Mouse (Mus musculus): Measurements from ENCODE around the gene Nrxn1. TPM values are rescaled to one million over a fixed set of nuclear protein-coding genes. Genes with fewer than 3 reads are reported as not detected.

Nrxn1 gene
- polyA plus RNA-seq, 1 experiment from 2014 or later = 0.31 TPM

DNA sequence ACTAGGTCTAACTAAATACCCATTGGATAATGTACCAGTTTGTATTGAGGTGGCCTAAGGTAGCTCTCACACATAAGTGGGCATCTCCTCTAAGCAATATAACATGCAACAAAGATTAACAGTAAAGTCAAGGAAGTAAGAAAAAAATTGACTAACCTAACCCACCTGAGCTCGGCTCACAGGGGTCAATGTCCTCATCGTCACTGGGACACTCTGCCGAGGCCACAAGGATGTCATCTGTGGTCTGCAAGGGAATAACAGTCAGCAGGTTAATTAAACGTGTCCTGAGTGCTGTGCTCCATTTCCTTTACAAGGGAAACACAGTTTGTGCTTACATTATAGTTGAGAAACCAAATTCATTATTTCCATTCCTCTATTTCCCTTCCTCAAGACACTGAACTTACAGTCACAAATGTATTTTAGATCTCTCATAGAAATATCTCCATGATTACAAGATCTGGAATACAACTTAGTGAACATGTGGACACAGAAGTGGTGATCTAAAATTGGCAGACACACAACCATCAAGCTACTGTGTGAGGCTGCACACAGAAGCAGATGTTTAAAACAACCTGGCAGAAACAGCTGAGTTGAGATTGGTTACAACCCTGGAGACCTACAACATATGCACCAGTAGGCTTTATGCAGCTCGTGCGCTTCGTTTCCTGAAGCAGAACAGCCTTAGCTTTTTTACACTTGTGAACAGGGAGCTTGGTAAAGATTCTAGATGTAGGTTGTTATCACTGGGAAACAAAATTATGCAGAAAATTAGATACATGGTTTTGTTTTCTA lies 1033.4 kb downstream of the Nrxn1 start:
- 63% methylated on average over 7 of the region's 7 CpGs for WGBS (ENCODE audit: insufficient replicate concordance)
- Histone ChIP-seq H3K9ac (no peak overlapping the region), H3K36me3 (replicated peaks) (no peaks in the 10 kb centered on the region), H3K27ac (replicated peaks) (no peak overlapping the region), H3K4me3 (replicated peaks) (no peak overlapping the region), H3K27me3 (no peaks in the 10 kb centered on the region), H3K9me3 (replicated peaks) (no peaks in the 10 kb centered on the region), H3K4me2 (no peak overlapping the region), H3K4me1 (replicated peaks) (no peaks in the 10 kb centered on the region)
- ATAC-seq (ENCODE audit: insufficient read depth) = no peak

DNA sequence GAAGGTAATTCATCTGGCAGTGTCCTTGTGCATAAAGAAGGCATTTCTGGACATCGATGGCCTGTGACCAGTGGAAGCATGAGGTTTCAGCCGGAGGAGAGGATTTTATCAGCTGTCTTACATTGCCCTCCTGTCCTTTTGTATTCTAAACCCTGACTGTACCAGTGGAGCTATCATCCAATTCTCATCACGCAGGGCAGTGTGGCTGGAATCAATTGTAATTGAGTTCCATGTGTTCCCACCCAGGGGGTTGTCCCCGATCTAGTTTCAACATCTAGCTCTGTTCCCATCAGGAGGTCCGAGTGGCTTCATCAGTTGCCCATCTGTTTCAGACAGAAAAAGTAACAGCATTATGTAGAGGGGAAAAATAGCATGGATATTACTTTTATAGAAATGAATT lies 1038.6 kb downstream of the Nrxn1 start:
- no peak overlapping the region for H3K9ac ChIP-seq
- H3K9me3 ChIP-seq (replicated peaks) = no peaks in the 10 kb centered on the region
- H3K36me3 ChIP-seq (replicated peaks) = no peaks in the 10 kb centered on the region
- no peak for ATAC-seq (ENCODE audit: insufficient read depth)
- no peak overlapping the region for H3K4me2 ChIP-seq
- H3K4me1 ChIP-seq (replicated peaks) = no peaks in the 10 kb centered on the region
- no peaks in the 10 kb centered on the region for H3K27me3 ChIP-seq
- no peak overlapping the region for H3K27ac ChIP-seq (replicated peaks)
- 57% methylated on average over 5 of the region's 5 CpGs for WGBS (ENCODE audit: insufficient replicate concordance)
- H3K4me3 ChIP-seq (replicated peaks) = no peak overlapping the region

DNA sequence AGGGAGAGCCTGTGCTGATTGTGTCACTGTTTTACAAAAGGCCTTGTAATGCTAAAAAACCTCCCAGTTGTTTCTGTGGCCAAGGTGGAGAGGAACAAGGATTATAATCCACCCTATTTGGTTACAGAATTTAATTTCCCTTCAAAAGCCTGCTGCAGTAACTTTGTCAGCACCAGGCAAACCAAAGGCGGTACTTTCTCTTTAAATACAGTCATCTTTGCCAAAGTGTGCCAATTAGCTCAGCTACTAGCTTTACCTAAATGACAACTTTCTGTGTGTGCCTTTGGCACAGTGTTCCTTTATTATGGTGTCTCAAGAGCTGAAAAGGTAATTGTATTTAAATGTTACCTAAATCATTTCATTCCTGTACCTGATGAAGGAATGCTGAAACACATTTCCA lies 1053.6 kb downstream of the Nrxn1 start:
- Histone ChIP-seq H3K4me1 (replicated peaks) (no peaks in the 10 kb centered on the region), H3K36me3 (replicated peaks) (no peaks in the 10 kb centered on the region), H3K27ac (replicated peaks) (no peak overlapping the region), H3K4me2 (no peak overlapping the region), H3K27me3 (no peaks in the 10 kb centered on the region), H3K4me3 (replicated peaks) (no peak overlapping the region), H3K9me3 (replicated peaks) (no peaks in the 10 kb centered on the region), H3K9ac (no peak overlapping the region)
- ATAC-seq (ENCODE audit: insufficient read depth) = no peak
- WGBS (ENCODE audit: insufficient replicate concordance) = 39% methylated on average over 1 of the region's 1 CpGs

DNA sequence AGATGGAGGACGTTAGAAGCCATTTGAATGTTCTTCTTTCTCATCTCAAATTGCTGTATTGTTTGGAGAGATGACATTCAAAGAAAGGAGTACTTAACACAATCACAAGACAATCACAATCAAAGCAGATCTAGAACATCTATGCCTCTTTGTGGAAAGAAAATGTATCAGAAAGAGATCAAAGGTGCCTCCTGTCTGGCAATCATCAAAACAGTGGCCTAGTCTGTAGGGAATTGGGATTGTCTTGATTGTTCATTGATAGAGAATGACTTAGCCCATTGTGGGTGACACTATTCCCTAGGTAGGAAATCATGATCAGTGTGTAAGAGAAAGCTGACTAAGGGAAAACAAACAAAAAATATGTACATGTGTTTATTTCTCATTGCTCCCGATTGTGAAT lies 1060.5 kb downstream of the Nrxn1 start:
- Histone ChIP-seq H3K27me3 (no peaks in the 10 kb centered on the region), H3K4me3 (replicated peaks) (no peak overlapping the region), H3K9me3 (replicated peaks) (no peaks in the 10 kb centered on the region), H3K27ac (replicated peaks) (no peak overlapping the region), H3K4me2 (no peak overlapping the region), H3K9ac (no peak overlapping the region), H3K4me1 (replicated peaks) (no peaks in the 10 kb centered on the region), H3K36me3 (replicated peaks) (no peaks in the 10 kb centered on the region)
- ATAC-seq (ENCODE audit: insufficient read depth) = no peak
- 65% methylated on average over 2 of the region's 2 CpGs for WGBS (ENCODE audit: insufficient replicate concordance)

DNA sequence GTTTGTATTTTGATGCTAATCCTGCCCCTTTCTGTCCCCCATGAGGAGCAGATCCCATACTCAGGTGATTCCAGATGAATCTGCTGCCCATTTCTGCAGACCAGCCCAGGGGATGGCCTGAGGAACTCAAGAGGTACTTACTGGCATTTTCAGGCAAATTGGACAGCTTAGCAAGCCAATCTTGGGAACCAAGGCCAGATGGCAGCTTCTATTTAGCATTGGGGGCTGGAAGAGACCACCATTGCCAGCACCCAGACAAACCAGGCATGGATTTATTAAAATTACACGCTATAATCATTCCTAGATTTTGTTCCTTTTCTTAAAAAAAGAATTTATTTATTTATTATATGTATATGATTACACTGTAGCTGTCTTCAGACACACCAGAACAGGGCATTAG lies 1076.2 kb downstream of the Nrxn1 start:
- Histone ChIP-seq H3K4me2 (no peak overlapping the region), H3K9me3 (replicated peaks) (no peaks in the 10 kb centered on the region), H3K9ac (no peak overlapping the region), H3K36me3 (replicated peaks) (no peaks in the 10 kb centered on the region), H3K4me1 (replicated peaks) (no peaks in the 10 kb centered on the region), H3K27me3 (no peaks in the 10 kb centered on the region), H3K27ac (replicated peaks) (no peak overlapping the region), H3K4me3 (replicated peaks) (no peak overlapping the region)
- WGBS (ENCODE audit: insufficient replicate concordance) = 31% methylated on average over 1 of the region's 1 CpGs
- no peak for ATAC-seq (ENCODE audit: insufficient read depth)

DNA sequence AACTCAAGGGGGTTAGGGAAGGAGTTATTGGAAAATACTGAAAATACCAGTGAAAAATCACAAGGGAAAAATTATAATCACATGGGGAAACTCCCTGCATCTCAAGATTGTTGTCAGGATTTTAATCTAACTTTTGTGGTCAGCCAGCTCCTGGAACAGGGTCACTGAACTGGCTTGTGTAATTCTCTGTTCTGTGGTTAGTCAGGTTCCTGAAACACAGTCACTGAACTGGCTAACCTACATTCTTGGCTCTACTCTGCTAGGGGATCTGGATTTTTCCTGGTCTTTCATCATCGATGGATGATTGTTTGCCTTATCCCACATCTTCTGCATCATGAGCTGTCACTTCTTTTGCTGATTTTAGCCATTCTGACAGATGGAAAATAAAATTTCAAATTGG lies 1081.1 kb downstream of the Nrxn1 start:
- WGBS (ENCODE audit: insufficient replicate concordance) = 63% methylated on average over 1 of the region's 1 CpGs
- H3K9me3 ChIP-seq (replicated peaks) = no peaks in the 10 kb centered on the region
- ATAC-seq (ENCODE audit: insufficient read depth) = no peak
- no peak overlapping the region for H3K9ac ChIP-seq
- no peak overlapping the region for H3K4me2 ChIP-seq
- H3K4me3 ChIP-seq (replicated peaks) = no peak overlapping the region
- no peaks in the 10 kb centered on the region for H3K27me3 ChIP-seq
- no peaks in the 10 kb centered on the region for H3K4me1 ChIP-seq (replicated peaks)
- no peak overlapping the region for H3K27ac ChIP-seq (replicated peaks)
- no peaks in the 10 kb centered on the region for H3K36me3 ChIP-seq (replicated peaks)

DNA sequence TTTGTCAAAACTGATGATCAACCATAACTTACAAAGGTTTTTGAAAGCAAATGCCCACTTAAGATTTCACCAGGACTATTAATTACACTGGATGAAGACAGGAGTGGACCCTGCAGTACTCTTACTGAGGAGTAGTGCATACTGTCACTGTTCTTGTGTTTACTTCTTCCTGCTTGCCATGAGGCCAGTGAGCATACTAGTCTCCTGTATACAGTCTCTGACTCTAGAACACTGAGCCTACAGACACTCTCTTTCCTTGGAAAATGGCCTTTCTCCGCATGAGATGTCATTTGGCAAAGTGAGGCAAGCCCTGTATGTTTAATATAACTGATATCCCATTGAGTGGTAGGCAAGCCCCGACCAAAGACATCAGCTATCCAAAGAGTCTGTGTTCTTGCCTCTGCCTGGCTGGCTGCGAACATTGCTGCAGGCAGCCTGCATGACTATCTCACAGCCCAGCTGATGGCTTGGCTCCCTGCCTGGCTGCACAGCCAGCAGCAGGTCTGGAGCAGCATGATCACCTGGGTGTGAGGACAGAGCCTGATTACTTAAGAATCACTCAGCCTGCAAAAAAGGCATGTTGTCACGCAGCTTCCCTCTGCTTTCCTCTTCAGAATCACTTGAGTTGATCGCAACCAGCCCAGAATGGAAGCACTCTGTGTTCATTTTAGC lies 1085.3 kb downstream of the Nrxn1 start:
- Histone ChIP-seq H3K4me1 (replicated peaks) (no peaks in the 10 kb centered on the region), H3K4me3 (replicated peaks) (no peak overlapping the region), H3K9ac (no peak overlapping the region), H3K9me3 (replicated peaks) (no peaks in the 10 kb centered on the region), H3K27me3 (no peaks in the 10 kb centered on the region), H3K27ac (replicated peaks) (no peak overlapping the region), H3K36me3 (replicated peaks) (no peaks in the 10 kb centered on the region), H3K4me2 (no peak overlapping the region)
- ATAC-seq (ENCODE audit: insufficient read depth) = no peak
- WGBS (ENCODE audit: insufficient replicate concordance) = 43% methylated on average over 5 of the region's 5 CpGs

DNA sequence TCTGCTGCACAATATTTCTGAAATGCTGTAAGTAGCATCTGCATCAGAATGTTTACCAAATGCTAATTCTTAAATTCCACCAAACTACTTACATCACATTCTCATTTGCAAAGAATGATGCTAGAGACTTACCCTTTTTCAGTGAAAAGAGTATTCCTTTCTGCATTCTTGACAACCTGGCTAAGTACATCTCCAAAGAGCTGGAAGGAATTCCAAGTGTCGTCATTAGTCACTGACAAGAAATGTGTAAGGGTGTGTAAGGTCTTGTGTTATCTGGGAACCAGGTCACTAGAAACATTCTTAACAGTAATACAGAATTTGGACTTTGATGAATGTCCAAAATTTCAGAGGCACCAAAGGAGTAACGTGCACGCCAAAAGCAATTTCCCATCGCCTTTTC lies 1102.2 kb downstream of the Nrxn1 start:
- 68% methylated on average over 4 of the region's 4 CpGs for WGBS (ENCODE audit: insufficient replicate concordance)
- Histone ChIP-seq H3K9me3 (replicated peaks) (no peaks in the 10 kb centered on the region), H3K36me3 (replicated peaks) (no peaks in the 10 kb centered on the region), H3K27me3 (no peaks in the 10 kb centered on the region), H3K27ac (replicated peaks) (no peak overlapping the region), H3K4me1 (replicated peaks) (no peaks in the 10 kb centered on the region), H3K4me3 (replicated peaks) (no peak overlapping the region), H3K9ac (no peak overlapping the region), H3K4me2 (no peak overlapping the region)
- ATAC-seq (ENCODE audit: insufficient read depth) = no peak

Small RNAs within 50 kb of the gene (microRNA-seq; reads per million reads assigned to microRNA genes)
- not detected for gene Gm24510
- gene Gm27475 = not detected
- gene Gm47307 = not detected
